Mouse (Mus musculus): ENCODE measurements around the gene Slc27a5.

DNA sequence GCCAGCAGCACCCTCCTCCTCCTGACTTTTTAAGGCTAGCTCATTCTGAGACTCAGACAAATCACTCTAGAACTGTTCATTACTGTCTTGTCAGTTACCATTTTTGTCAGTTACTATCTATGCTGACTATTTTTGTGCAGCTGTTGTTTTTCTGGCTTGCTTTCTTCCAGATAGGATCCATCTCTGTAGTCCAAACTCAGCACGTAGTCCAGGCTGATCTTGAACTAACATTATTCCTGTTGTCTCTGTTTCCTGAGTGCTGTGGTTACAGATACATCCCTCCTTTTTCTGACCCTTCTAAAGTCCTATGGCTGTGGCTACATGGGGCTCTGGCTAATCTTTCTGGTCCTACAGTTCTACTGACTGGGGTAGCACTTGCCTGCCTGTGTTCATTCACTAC is 41.2 kb upstream of the Slc27a5 start:
- TF ChIP-seq CTCF (IDR thresholded peaks at IDR 0.05), result no peak
- TF ChIP-seq EP300 (IDR thresholded peaks at IDR 0.05), result no peak
